9 mouse cellular contexts compared by ENCODE assay signal in the genomic region with DNA sequence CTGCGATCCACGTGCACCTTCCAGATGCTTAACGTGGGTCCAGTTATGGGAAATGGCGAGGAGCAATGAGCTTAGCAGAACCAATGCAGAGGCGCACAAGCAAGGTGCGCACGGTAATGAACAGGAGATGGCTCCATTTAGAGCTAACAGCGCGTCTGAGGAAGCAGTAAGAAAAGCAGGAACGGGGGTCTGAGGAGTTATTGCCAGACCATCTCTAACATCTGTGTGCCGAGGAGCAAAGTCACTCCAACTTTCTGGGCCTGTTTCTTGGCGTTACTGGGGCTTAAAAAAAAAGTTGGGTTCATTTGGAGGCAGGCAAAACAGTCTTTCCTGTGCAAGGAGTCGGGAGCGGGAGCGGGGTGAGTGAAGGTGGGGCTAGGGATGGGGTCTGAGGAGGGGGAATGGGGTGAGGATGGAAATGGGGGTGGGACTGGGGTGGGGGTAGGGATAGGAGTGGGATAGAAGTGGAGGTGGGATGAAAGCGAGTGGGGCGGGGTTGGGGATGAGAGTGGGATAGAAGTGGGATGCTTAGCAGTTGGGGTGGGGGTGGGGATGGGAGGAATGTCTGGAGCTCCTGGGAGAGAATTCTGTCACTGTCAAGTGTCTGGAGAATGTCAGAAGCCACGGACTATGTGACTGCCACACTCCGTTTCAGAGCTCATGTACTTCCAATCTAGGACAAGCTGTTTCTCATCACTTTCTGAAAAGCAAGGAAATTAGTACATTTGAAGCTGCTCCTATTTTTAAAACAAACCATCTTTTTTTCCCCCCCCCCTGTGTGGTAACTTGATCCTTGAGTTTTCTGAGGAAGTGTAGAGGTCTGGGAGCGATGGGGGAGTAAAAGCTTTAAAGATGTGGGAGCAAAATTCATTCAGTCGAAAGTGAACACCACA.
A peak's percentile ranks its signal among the peaks of the same experiment; 100 is the strongest.
DNase-seq lines count a peak whose midpoint lies in the region; ATAC-seq lines count a peak whose summit lies in the region.
"Had no signal": no experiment of that assay in that cellular context is flagged by ENCODE, and none has a peak within 500 bp of the region (broad histone marks: within the 10 kb centered on the region; RNA-seq: fewer than 3 reads in every experiment).

No protein-coding gene starts in this region.

- no peak for DNase-seq in heart, adult 8-10 months (ENCODE audit: low spot score)
- no peak for DNase-seq in midbrain, embryonic 10.5 days (ENCODE audit: low spot score)
- no peak for DNase-seq in midbrain, embryonic 11.5 days (ENCODE audit: low spot score, missing footprints)
- DNase-seq in forelimb bud, embryonic 11.5 days (ENCODE audit: low read depth, low spot score) = peak; percentile 74
- no peak for DNase-seq in ovary, adult 18-20 months (ENCODE audit: low spot score)
- DNase-seq: right cerebral cortex, postnatal 4 days had no signal

- H3K9me3 ChIP-seq in heart, embryonic 16.5 days (replicated peaks; ENCODE audit: control insufficient read depth, low read length) = peaks cover 6% of the 10 kb centered on the region; the same call in 1 of the 2 replicates
- H3K9me3 ChIP-seq in midbrain, embryonic 10.5 days (replicated peaks) = no peaks in the 10 kb centered on the region
- H3K9me3 ChIP-seq in midbrain, embryonic 11.5 days (ENCODE audit: control insufficient read depth, low read length) = 0 out of 2 replicates have a peak, but pooled peaks cover 2% of the 10 kb centered on the region
- 0 out of 2 replicates have a peak, but pooled peaks cover 4% of the 10 kb centered on the region for H3K9me3 ChIP-seq in stomach, embryonic 16.5 days (replicated peaks; ENCODE audit: control insufficient read depth, low read length)

- H3K36me3 ChIP-seq in heart, embryonic 16.5 days (ENCODE audit: control insufficient read depth, insufficient read depth) = no peaks in the 10 kb centered on the region
- no peaks in the 10 kb centered on the region for H3K36me3 ChIP-seq in midbrain, embryonic 10.5 days
- H3K36me3 ChIP-seq in midbrain, embryonic 11.5 days (ENCODE audit: control insufficient read depth, insufficient read depth, low read length) = no peaks in the 10 kb centered on the region
- no peaks in the 10 kb centered on the region for H3K36me3 ChIP-seq in stomach, embryonic 16.5 days (ENCODE audit: control insufficient read depth, insufficient read depth, low read length)

- H3K9ac ChIP-seq in heart, embryonic 16.5 days (ENCODE audit: low read length) = peak overlapping the region; percentile 25
- no peak overlapping the region for H3K9ac ChIP-seq in midbrain, embryonic 11.5 days (ENCODE audit: low read length)
- H3K9ac ChIP-seq in stomach, embryonic 16.5 days (ENCODE audit: low read length) = peak overlapping the region; percentile 2; the same call in 1 of the 2 replicates

- ATAC-seq in heart, embryonic 16.5 days (replicated peaks; ENCODE audit: extremely low read depth, insufficient read depth, low FRiP score) = peak; percentile 80
- ATAC-seq in midbrain, embryonic 11.5 days (ENCODE audit: low FRiP score) = no peak
- ATAC-seq in stomach, embryonic 16.5 days (ENCODE audit: insufficient read depth, low FRiP score) = peak; percentile 83
- ATAC-seq in megakaryocyte-erythroid progenitor cell, adult 5-6 weeks (replicated peaks; ENCODE audit: low FRiP score, low TSS enrichment, poor library complexity, severe bottlenecking) = no peak

- peak overlapping the region; percentile 55; the same call in 1 of the 2 replicates for H3K27ac ChIP-seq in heart, embryonic 16.5 days (ENCODE audit: low read length)
- H3K27ac ChIP-seq in midbrain, embryonic 10.5 days (replicated peaks) = no peak overlapping the region
- H3K27ac ChIP-seq in midbrain, embryonic 11.5 days (ENCODE audit: low read depth, low read length) = no peak overlapping the region
- peak overlapping the region; percentile 34 for H3K27ac ChIP-seq in stomach, embryonic 16.5 days (ENCODE audit: low read length)

- H3K4me2 ChIP-seq in heart, embryonic 16.5 days (ENCODE audit: low read depth, low read length) = peak overlapping the region; percentile 55
- no peak overlapping the region for H3K4me2 ChIP-seq in midbrain, embryonic 11.5 days
- peak overlapping the region; percentile 42 for H3K4me2 ChIP-seq in stomach, embryonic 16.5 days (ENCODE audit: low read depth, low read length)

- WGBS in heart, embryonic 16.5 days = 21% methylated on average over 21 of the region's 21 CpGs
- WGBS in midbrain, embryonic 10.5 days = 36% methylated on average over 20 of the region's 21 CpGs
- 30% methylated on average over 21 of the region's 21 CpGs for WGBS in midbrain, embryonic 11.5 days
- WGBS in stomach, embryonic 16.5 days = 27% methylated on average over 21 of the region's 21 CpGs

- H3K4me3 ChIP-seq in heart, embryonic 16.5 days (ENCODE audit: low read length) = peak overlapping the region; percentile 6
- peak overlapping the region; percentile 20; the same call in 1 of the 2 replicates for H3K4me3 ChIP-seq in midbrain, embryonic 10.5 days
- no peak overlapping the region for H3K4me3 ChIP-seq in midbrain, embryonic 11.5 days (ENCODE audit: low read depth, low read length)
- no peak overlapping the region for H3K4me3 ChIP-seq in stomach, embryonic 16.5 days (replicated peaks; ENCODE audit: low read length)

- H3K27me3 ChIP-seq in heart, embryonic 16.5 days (ENCODE audit: control insufficient read depth, insufficient read depth, low read length) = no peaks in the 10 kb centered on the region
- peaks cover 9% of the 10 kb centered on the region; the same call in 1 of the 2 replicates for H3K27me3 ChIP-seq in midbrain, embryonic 10.5 days (ENCODE audit: low read depth, poor library complexity, severe bottlenecking)
- no peaks in the 10 kb centered on the region for H3K27me3 ChIP-seq in midbrain, embryonic 11.5 days (ENCODE audit: control insufficient read depth, insufficient read depth, low read length)
- H3K27me3 ChIP-seq in stomach, embryonic 16.5 days (ENCODE audit: control insufficient read depth, insufficient read depth, low read length) = no peaks in the 10 kb centered on the region

- peaks cover 23% of the 10 kb centered on the region for H3K4me1 ChIP-seq in heart, embryonic 16.5 days (ENCODE audit: control insufficient read depth, insufficient read depth, low read length)
- peaks cover 20% of the 10 kb centered on the region for H3K4me1 ChIP-seq in midbrain, embryonic 10.5 days
- no peaks in the 10 kb centered on the region for H3K4me1 ChIP-seq in midbrain, embryonic 11.5 days (ENCODE audit: control insufficient read depth, insufficient read depth, low read length)
- H3K4me1 ChIP-seq in stomach, embryonic 16.5 days (ENCODE audit: control insufficient read depth, insufficient read depth, low read length) = peaks cover 4% of the 10 kb centered on the region; the same call in 1 of the 2 replicates

Comparison
In these comparisons a context has a peak if more than half of its experiments do, and no peak if none do; other contexts are left out.
1. H3K4me3 ChIP-seq: peak in heart, embryonic 16.5 days (single experiment) and midbrain, embryonic 10.5 days (single experiment); none in midbrain, embryonic 11.5 days (single experiment) and stomach, embryonic 16.5 days (single experiment).
2. ATAC-seq: peak in heart, embryonic 16.5 days (single experiment) and stomach, embryonic 16.5 days (single experiment); none in midbrain, embryonic 11.5 days (single experiment) and megakaryocyte-erythroid progenitor cell, adult 5-6 weeks (single experiment).
3. H3K27ac ChIP-seq: peak in heart, embryonic 16.5 days (single experiment) and stomach, embryonic 16.5 days (single experiment); none in midbrain, embryonic 10.5 days (single experiment) and midbrain, embryonic 11.5 days (single experiment).